Mouse (Mus musculus) v-Abl transformed pro-B cells (cell line): ENCODE data around the gene Ghrhr.

Experiments
- in situ Hi-C, 2 experiments: fragments of 400-800 bp; cut with MboI; formaldehyde crosslinking; loops; one replicate each; pipeline ENCODE4 v1.15.1; 2025; ENCODE audit not compliant: unreplicated experiment in 2 of 2

The Ghrhr gene

DNA sequence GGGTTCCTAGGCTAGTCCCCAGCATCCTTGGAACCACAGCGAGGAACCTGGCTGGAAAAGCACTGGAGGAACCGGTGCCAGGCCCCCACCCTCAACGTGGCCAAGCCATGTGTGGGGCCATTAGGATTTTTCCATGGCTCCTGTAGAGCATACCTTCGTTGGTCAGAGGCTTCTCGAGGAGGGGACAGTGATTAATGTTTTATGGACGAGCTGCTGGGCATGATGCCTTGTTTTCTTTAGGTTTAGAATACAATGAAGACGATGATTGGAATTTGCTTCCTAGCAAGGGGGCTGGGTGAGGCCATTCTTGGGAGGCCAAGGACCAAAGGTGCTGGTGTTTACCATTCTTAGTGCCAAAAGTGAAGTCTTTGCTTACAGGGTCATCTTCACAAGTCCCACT, 24.4 kb upstream of the Ghrhr start:
- in situ Hi-C loops = no loop called here

DNA sequence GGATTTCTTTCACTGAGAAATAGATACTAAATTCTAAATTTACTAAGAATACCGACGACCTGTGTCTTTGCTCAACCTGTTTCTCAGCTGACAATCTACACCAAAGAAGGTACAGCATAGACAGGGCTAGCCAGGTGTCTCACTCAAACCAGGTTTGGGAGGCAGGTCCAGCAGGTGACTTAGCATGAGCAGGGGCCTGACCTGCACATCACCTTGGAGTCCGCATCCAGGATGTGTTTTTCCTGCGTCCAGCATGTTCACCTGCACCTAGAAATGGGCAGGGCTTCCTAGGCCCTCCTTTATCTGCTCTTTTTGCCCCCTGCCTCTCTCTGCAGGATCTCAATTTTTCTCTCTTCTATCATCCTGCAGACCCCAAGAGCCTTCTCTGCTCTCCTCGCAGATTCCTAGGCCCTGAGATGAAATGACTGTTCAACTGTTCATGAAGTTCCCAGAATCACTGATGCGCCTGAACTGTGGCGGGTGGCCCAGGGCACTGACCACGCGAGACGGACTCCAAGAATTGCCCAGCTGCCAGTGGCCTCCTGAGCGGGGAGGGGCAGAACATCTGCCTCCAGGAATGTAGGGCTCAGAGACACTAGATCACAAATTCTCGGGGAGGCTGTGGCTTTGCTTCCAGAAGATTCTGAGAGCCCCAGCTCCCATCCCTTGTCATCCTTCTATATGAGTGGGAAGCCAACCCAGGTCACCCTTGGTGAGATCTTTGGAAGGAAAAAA, 22.2 kb upstream of the Ghrhr start:
- in situ Hi-C loops = no loop called here

GRCm38 (mm10) chr6:55354456-55355117, 21.5 kb upstream of the Ghrhr start:
- in situ Hi-C loops = no loop called here

DNA sequence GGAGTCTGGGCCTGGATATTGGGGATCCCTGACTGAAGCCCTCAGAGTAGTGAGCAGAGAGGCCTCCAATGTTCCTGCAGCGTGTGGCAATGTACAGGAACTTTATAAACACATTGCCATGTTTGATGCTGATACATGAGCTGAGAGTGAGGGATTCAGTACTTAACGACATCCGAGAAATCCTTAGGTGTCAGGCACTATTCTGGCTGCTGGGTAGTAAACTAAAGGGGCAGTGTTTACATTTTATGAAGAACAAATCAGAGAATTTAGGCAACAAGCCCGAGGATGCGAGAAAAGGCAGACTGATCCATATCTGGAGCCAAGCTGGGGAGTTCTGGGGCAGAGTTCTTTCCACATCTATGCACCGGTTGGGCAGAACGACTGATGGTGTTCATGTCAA, 20.5 kb upstream of the Ghrhr start:
- in situ Hi-C loops = no loop called here

DNA sequence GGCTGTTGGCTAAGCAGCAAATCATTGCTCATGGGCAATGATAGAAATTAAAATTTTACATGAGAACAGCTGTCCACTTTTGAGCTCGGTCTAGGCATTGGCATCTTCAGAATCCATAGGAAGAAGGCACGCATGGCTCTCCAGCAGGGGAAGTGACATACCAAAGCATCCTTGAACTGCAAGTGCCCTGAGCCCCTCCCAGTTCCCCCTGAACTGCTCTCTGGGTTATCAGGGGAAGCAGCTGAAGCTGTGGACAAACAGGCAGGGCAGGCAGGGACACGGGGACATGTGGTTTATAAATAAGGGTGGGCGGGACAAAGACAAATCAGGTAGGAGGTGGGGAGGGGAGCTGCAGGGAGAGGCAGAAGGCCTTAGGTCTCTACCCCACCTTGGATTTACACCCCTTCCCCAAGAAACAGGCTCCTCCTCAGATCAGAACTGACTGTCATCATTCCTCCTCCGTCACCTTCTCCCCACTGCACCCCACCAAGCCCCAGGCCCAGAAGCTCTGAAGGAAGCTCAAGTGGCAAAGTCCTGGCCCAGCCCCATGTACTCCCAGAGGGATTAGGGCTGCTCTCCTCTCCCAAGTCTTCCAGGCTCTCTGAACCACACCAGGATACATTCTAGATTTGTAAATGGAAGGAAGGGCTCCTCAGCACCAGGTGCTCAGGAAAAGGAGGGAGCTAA, 19.9 kb upstream of the Ghrhr start:
- in situ Hi-C loops = no loop called here

- in situ Hi-C loops = no loop called here
Observed at GRCm38 (mm10) chr6:55356976-55357635, 19.0 kb upstream of the Ghrhr start.

DNA sequence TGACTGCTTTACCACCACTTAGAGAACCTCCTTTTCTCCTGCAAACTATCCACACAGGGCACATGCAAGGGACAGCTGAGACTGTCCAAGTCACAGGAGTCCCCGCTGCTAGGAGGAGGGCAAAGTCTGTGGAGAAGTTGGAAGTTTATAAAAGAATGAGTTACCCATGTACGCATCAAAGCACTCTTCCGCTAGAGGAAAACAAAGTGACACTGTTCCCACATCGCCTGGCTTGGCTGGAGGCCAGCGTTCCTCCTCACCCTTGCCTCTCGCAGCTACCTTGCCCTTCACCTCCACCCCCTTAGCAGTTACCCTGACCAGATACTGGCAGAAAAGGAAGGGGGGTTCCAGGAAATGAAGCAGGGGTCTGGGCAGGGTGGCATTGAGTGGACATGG, 18.5 kb upstream of the Ghrhr start:
- in situ Hi-C loops = no loop called here

GRCm38 (mm10) chr6:55358731-55359143, 17.4 kb upstream of the Ghrhr start:
- in situ Hi-C loops = no loop called here

- in situ Hi-C loops = no loop called here
Observed at GRCm38 (mm10) chr6:55362663-55363062, 13.4 kb upstream of the Ghrhr start.

- in situ Hi-C loops = no loop called here
Observed at GRCm38 (mm10) chr6:55367126-55367525, 9.0 kb upstream of the Ghrhr start.

DNA sequence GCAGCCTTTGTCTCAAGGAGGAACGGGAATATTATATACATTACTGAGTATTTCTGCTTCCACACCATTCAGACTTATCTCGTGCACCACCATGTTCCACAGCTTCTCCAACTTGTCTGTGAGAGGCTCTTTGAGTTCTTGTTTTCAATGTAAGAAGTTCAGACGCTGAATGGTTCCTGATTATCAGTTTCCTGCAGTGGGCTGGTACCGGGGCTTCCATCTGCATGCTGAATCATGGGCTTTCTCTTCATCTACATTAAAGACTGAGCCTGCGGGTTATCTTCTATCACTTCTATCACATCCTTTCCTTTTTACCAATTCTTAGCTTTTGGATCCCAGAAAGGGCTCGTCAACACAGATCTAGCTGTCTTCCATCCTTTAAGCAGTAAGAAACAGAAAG, 5.3 kb upstream of the Ghrhr start:
- in situ Hi-C loops = no loop called here

GRCm38 (mm10) chr6:55376511-55376910, 416 bp downstream of the Ghrhr start:
- in situ Hi-C loops = no loop called here

DNA sequence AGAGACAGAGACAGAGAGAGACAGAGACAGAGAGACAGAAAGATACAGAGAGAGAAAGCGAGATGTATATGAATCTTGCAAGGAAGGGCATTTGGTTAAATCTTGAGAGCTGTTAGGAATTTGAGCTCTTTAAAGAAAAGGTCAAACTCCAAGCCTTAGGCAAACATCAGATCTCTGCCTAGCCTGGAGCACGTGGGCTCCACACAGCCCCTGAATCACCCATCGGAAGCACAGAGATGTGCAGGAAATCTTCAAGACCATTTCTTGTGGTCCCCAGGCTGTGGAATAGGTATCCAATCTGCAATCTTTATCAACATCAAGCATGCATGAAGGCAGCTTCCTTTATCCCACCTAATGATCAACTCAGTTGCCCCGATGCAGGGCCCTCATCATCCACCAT, 1.4 kb downstream of the Ghrhr start:
- in situ Hi-C loops = no loop called here

GRCm38 (mm10) chr6:55379641-55380335, 3.7 kb downstream of the Ghrhr start:
- in situ Hi-C loops = no loop called here

GRCm38 (mm10) chr6:55381966-55382365, 5.9 kb downstream of the Ghrhr start:
- in situ Hi-C loops = no loop called here

DNA sequence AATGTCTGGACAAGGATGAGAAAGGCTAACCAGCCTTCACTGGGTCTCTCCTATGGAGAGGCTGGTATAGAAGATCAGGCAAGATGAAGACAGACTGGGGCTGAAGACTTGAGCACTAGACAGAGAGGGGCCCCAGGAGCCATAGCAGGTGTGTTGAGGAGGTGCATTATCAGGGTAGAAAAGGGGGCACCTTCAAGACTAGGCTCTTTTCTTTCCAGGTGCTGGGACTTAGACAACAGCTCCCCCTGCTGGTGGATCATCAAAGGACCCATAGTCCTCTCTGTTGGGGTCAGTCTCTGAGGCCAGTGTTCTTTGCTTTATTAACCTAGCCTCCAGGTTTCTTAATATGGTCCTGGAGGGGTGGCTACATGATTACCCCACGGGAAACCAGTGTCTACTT, 7.8 kb downstream of the Ghrhr start:
- in situ Hi-C loops = no loop called here

- in situ Hi-C loops = no loop called here
Observed at GRCm38 (mm10) chr6:55384356-55384951, 8.4 kb downstream of the Ghrhr start.

GRCm38 (mm10) chr6:55388546-55389169, 12.6 kb downstream of the Ghrhr start:
- in situ Hi-C loops = no loop called here

- in situ Hi-C loops = no loop called here
Observed at GRCm38 (mm10) chr6:55389321-55389720, 13.2 kb downstream of the Ghrhr start.

DNA sequence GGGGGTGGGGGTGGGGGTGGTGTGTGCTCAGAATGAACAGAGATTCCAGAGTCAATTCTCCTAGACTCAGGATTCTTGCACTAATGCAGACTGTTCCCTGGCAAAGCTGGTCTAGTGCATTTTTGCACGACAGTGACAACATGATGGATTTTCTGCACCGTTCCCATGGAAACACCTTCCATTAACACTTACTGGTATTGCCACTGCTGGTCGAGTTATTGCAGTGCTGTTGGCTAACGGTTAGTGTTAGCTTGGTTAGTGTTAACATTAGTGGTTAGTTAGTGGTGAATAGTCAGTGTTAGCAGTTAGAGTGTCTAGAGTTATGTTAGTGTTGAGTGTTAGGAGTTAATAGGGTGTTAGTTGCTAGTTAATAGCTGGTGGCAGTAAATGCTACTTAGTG, 15.7 kb downstream of the Ghrhr start:
- in situ Hi-C loops = no loop called here
